Mouse (Mus musculus): Measurements from ENCODE around the gene Art5. TPM values are rescaled to one million over a fixed set of nuclear protein-coding genes. Genes with fewer than 3 reads are reported as not detected.

Art5 gene
- total and polyA plus RNA-seq, 3 experiments: 0.85 to 3.9 (median 2.7) TPM

- H3K79me2 ChIP-seq (replicated peaks; ENCODE audit: control insufficient read depth, extremely low read depth, insufficient read depth, poor library complexity, severe bottlenecking): no peaks in the 10 kb centered on the region
- no peak for TF ChIP-seq POLR2AphosphoS2 (IDR thresholded peaks at IDR 0.05; ENCODE audit: low read depth, low read length)
- TF ChIP-seq USF2 (conservative IDR thresholded peaks at IDR 0.05; ENCODE audit: low read depth, low read length): no peak
- TF ChIP-seq ZMIZ1 (IDR thresholded peaks at IDR 0.05; ENCODE audit: low read depth, low read length): no peak
- no peak for TF ChIP-seq MAZ (IDR thresholded peaks at IDR 0.05; ENCODE audit: low read depth, low read length)
- no peak for TF ChIP-seq EP300 (IDR thresholded peaks at IDR 0.05; ENCODE audit: low read length)
- no peak for TF ChIP-seq POLR2A (IDR thresholded peaks at IDR 0.05; ENCODE audit: low read depth, low read length)
- no peak for TF ChIP-seq GABPA (IDR thresholded peaks at IDR 0.05; ENCODE audit: insufficient replicate concordance, low read depth, low read length)
- no peak for TF ChIP-seq CHD1 (IDR thresholded peaks at IDR 0.05; ENCODE audit: low read depth, low read length)
- no peak for TF ChIP-seq BHLHE40 (IDR thresholded peaks at IDR 0.05; ENCODE audit: low read depth, low read length)
- TF ChIP-seq MXI1 (IDR thresholded peaks at IDR 0.05; ENCODE audit: low read depth, low read length): no peak
- no peak for TF ChIP-seq ZKSCAN1 (IDR thresholded peaks at IDR 0.05; ENCODE audit: borderline replicate concordance, low read depth, low read length)
- no peak for TF ChIP-seq MYC (IDR thresholded peaks at IDR 0.05; ENCODE audit: low read depth, low read length)
- TF ChIP-seq CHD2 (IDR thresholded peaks at IDR 0.05; ENCODE audit: low read length): no peak
- TF ChIP-seq E2F4 (IDR thresholded peaks at IDR 0.05; ENCODE audit: insufficient replicate concordance, low read depth, low read length): no peak
- TF ChIP-seq MEF2A (IDR thresholded peaks at IDR 0.05; ENCODE audit: borderline replicate concordance, low read depth, low read length): no peak
- no peak for TF ChIP-seq USF1 (IDR thresholded peaks at IDR 0.05; ENCODE audit: low read depth, low read length)
- no peak overlapping the region for H3K4me2 ChIP-seq (ENCODE audit: insufficient read depth, low read depth, poor library complexity, severe bottlenecking)
- H3K27ac ChIP-seq (ENCODE audit: insufficient read depth, low read depth): no peak overlapping the region
- no peak overlapping the region for H3K9ac ChIP-seq (ENCODE audit: insufficient read depth, low read depth)
- no peak overlapping the region for H3K4me3 ChIP-seq (replicated peaks in 1 of 3; ENCODE audit: low read depth in 2 of 3, low read length in 2 of 3, poor library complexity in 1 of 3)
- peaks cover 0 to 3% of the 10 kb centered on the region in 2 experiments for H3K36me3 ChIP-seq (replicated peaks in 1 of 2; ENCODE audit: control insufficient read depth in 1 of 2, insufficient read depth in 1 of 2, low read length in 1 of 2)
- H3K9me3 ChIP-seq (replicated peaks; ENCODE audit: low read length): no peaks in the 10 kb centered on the region
- in situ Hi-C loops (cut with MboI; ENCODE audit: low pct_ligation_motif_present, low pct_unique_long_range_greater_than_20kb, low sequenced_read_pairs): no loop called here
- no peaks in the 10 kb centered on the region for H3K27me3 ChIP-seq (replicated peaks)
- DNase-seq (ENCODE audit: extremely low read depth): no peak
- peaks cover 0 to 25% of the 10 kb centered on the region in 2 experiments; a peak in 3 of 4 replicates for H3K4me1 ChIP-seq (ENCODE audit: control insufficient read depth in 1 of 2, insufficient read depth in 2 of 2)
- dilution Hi-C loops (cut with MboI; ENCODE audit: extremely low pct_ligation_motif_present, extremely low pct_unique_long_range_greater_than_20kb, low sequenced_read_pairs): no loop called here
Observed at GRCm38 (mm10) chr7:102104126-102104525, 5.2 kb downstream of the Art5 start.

- Histone ChIP-seq H3K9me3 (replicated peaks; ENCODE audit: low read length) (no peaks in the 10 kb centered on the region), H3K4me1 (ENCODE audit: control insufficient read depth in 1 of 2, insufficient read depth in 2 of 2) (peaks cover 0 to 25% of the 10 kb centered on the region in 2 experiments; a peak in 3 of 4 replicates), H3K4me2 (ENCODE audit: insufficient read depth, low read depth, poor library complexity, severe bottlenecking) (no peak overlapping the region), H3K4me3 (replicated peaks in 1 of 3; ENCODE audit: low read depth in 2 of 3, low read length in 2 of 3, poor library complexity in 1 of 3) (no peak overlapping the region), H3K36me3 (replicated peaks in 1 of 2; ENCODE audit: control insufficient read depth in 1 of 2, insufficient read depth in 1 of 2, low read length in 1 of 2) (peaks cover 0 to 9% of the 10 kb centered on the region in 2 experiments), H3K27me3 (replicated peaks) (no peaks in the 10 kb centered on the region), H3K27ac (ENCODE audit: insufficient read depth, low read depth) (no peak overlapping the region), H3K9ac (ENCODE audit: insufficient read depth, low read depth) (no peak overlapping the region), H3K79me2 (replicated peaks; ENCODE audit: control insufficient read depth, extremely low read depth, insufficient read depth, poor library complexity, severe bottlenecking) (no peaks in the 10 kb centered on the region)
- no peak for DNase-seq (ENCODE audit: extremely low read depth)
- TF ChIP-seq NELFE (IDR thresholded peaks at IDR 0.05; ENCODE audit: low read depth, low read length) (no peak), POLR2AphosphoS2 (IDR thresholded peaks at IDR 0.05; ENCODE audit: low read depth, low read length) (no peak)
- in situ Hi-C loops (cut with MboI; ENCODE audit: low pct_ligation_motif_present, low pct_unique_long_range_greater_than_20kb, low sequenced_read_pairs) (no loop called here), dilution Hi-C loops (cut with MboI; ENCODE audit: extremely low pct_ligation_motif_present, extremely low pct_unique_long_range_greater_than_20kb, low sequenced_read_pairs) (no loop called here)
Observed at GRCm38 (mm10) chr7:102103555-102103954, 5.7 kb downstream of the Art5 start.
